Mouse (Mus musculus): ENCODE results near the gene Zfp346.
A peak's percentile ranks its signal among the peaks of the same experiment; 100 is the strongest.
"Not testable (repeated sequence)": the region's sequence is repeated elsewhere in the genome, so short reads cannot be mapped to it uniquely, and the experiment has no call there.

Zfp346 gene

GRCm38 (mm10) chr13:55105045-55105952 lies at the start of gene Zfp346:
TSS of gene Zfp346 (plus strand) at chr13:55105311.
- peak; percentile 96 for DNase-seq (ENCODE audit: low read depth, low spot score)

GRCm38 (mm10) chr13:55058042-55058441 lies 47.1 kb upstream of the Zfp346 start:
- DNase-seq (ENCODE audit: low read depth, low spot score), result peak; percentile 63

GRCm38 (mm10) chr13:55063276-55063675 lies 41.8 kb upstream of the Zfp346 start:
- no peak for DNase-seq (ENCODE audit: low read depth, low spot score)

- DNase-seq (ENCODE audit: low read depth, low spot score), result no peak
Measured at GRCm38 (mm10) chr13:55069719-55070118, 35.4 kb upstream of the Zfp346 start.

DNA sequence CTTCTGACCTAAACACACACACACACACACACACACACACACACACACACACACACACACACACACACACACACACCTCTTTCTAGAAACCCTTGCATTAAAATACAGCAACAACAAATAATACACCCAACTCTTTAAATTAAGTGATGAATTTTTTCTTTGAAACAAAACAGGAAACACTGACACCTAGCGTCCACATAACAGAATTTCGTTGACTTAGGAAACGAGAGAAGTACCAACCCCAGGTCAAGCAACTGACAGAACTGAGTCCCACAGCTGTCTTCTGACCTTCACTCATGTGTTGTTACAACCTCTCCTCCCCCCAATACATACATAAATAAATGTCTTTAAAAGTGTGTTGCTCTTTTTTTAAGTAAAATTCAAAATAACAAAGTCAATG lies 33.8 kb upstream of the Zfp346 start:
- peak; percentile 40 for DNase-seq (ENCODE audit: low read depth, low spot score)

GRCm38 (mm10) chr13:55075597-55075996 lies 29.5 kb upstream of the Zfp346 start:
- no peak for DNase-seq (ENCODE audit: low read depth, low spot score)

- no peak for DNase-seq (ENCODE audit: low read depth, low spot score)
Measured at GRCm38 (mm10) chr13:55092588-55092987, 12.5 kb upstream of the Zfp346 start.

GRCm38 (mm10) chr13:55097841-55098240 lies 7.3 kb upstream of the Zfp346 start:
- DNase-seq (ENCODE audit: low read depth, low spot score), result not testable (repeated sequence)

DNA sequence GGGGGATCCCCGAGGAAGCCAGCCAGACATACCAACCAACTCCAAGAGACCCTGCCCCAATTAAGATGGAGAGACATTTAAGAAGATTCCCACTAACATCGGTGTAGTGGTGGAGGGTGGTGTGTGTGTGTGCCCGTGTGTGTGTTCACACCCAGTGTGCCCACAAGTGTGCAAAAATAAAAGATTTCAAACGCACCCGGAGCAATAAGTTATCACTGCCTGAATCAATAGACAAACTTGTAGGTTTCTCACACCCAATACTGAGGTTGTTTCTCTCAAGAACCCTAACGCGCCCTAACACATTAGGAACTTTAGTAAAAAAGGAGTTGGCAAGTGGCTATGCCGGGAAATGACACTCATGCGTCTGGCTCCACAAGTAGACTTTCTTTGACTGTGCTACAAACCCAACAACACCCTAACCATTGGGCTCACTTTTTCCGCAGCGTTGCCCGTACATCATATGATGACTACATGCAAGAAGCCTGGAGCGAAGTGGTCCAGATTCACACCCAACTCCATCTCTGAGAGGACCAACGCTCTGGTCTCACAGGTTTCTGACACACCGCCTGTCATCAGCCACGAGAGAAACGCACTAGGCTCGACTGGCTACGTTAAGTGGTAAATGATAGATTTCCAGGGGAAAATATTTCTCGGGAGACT lies 5.9 kb upstream of the Zfp346 start:
- peak; percentile 71 for DNase-seq (ENCODE audit: low read depth, low spot score)

DNA sequence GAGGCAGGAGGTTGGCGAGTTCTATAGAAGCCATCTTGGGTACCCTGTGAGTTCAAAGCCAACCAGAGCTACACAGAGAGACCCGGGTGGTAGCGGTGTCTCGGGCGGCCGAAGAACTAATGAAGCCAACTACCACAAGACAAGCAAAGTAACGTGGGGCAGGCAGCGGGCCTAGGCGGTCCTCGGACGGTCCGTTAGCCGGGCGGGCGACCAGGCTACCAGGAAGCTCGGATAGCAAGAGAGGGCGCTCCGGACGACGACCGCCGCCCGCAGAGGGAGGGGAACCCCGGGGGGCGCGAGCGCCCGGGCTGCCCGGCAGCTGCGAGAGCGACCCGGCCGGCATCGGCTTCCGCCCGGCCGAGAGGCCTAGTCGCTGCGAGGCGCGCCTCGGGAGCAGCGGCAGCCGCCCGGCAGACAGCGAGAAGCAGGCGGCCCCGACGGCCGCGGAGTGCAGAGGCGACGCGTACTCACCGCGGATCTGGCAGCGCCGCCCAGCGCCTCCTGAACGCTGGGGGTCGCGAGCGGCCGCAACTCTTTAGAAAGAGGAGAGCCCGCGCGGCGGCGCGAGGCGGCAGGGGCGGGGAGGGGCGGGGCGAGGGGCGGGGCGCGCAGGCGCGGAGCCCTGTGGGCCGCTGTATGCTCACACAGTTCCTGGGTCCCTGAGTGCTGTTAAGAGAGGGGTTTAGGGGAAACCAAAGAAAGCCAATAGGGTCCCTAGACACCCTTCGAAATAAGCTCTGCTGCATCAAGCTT lies 5.2 kb upstream of the Zfp346 start, which contains the start of gene Uimc1:
TSS of gene Uimc1 (minus strand) at position 575 of the 753 bp plus-strand sequence.
- peak; percentile 89 for DNase-seq (ENCODE audit: low read depth, low spot score)

DNA sequence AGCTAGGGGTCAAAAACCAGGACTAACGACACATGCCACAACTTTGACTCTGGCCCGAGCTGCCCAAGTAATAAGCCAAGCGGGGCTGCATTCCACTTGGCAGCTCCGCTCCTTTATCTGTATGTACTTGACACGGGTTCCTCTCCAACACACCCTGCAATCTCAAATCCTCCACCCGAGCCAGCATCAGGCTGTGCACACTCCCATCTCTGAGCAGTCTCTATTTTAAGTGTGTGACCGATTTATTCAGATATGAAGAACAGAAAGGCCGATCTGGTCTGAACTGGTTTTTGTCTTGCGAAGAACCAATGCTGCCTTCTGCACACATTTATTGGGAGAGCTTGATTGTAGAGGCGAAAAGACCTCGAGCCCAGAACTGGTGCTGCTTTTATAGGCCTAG lies 3.5 kb upstream of the Zfp346 start:
- DNase-seq (ENCODE audit: low read depth, low spot score), result peak; percentile 57

- DNase-seq (ENCODE audit: low read depth, low spot score), result no peak
Measured at GRCm38 (mm10) chr13:55102366-55102765, 2.7 kb upstream of the Zfp346 start.

GRCm38 (mm10) chr13:55103351-55103750 lies 1.8 kb upstream of the Zfp346 start:
- DNase-seq (ENCODE audit: low read depth, low spot score), result no peak

GRCm38 (mm10) chr13:55105953-55106691 lies 1.0 kb downstream of the Zfp346 start:
- no peak for DNase-seq (ENCODE audit: low read depth, low spot score)

- no peak for DNase-seq (ENCODE audit: low read depth, low spot score)
Measured at GRCm38 (mm10) chr13:55107116-55107515, 2.0 kb downstream of the Zfp346 start.

DNA sequence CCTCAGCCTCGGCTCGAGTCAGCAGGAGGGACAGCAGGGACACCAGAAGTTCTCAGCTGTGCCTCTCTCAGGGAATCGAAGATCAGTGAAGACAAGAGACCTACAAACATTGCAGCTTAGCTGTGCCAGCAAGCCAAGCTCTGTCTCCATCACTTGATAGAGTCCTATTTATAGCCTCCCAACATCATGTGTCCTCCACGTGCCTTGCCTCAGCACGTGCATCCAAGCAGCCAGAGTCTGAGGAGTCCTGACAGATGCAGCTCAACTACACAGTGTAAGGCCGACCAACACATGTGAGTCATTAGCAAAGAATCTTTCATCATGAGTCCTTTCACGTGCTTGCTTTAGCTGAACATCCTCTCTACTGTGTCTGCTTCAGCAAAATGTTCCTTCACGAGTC lies 2.6 kb downstream of the Zfp346 start:
- no peak for DNase-seq (ENCODE audit: low read depth, low spot score)

- DNase-seq (ENCODE audit: low read depth, low spot score), result no peak
Measured at GRCm38 (mm10) chr13:55114375-55114774, 9.3 kb downstream of the Zfp346 start.

- DNase-seq (ENCODE audit: low read depth, low spot score), result no peak
Measured at GRCm38 (mm10) chr13:55124903-55125302, 19.8 kb downstream of the Zfp346 start.

GRCm38 (mm10) chr13:55133448-55133847 lies 28.3 kb downstream of the Zfp346 start, which contains the start of gene Gm17617:
TSS of gene Gm17617 (minus strand) at chr13:55133548.
- DNase-seq (ENCODE audit: low read depth, low spot score), result no peak

- peak; percentile 51 for DNase-seq (ENCODE audit: low read depth, low spot score)
Measured at GRCm38 (mm10) chr13:55135382-55135781, 30.3 kb downstream of the Zfp346 start.

GRCm38 (mm10) chr13:55140271-55140670 lies 35.2 kb downstream of the Zfp346 start:
- DNase-seq (ENCODE audit: low read depth, low spot score), result peak; percentile 10
